Comparison of ENCODE assay signal across 18 mouse cellular contexts in the genomic region with DNA sequence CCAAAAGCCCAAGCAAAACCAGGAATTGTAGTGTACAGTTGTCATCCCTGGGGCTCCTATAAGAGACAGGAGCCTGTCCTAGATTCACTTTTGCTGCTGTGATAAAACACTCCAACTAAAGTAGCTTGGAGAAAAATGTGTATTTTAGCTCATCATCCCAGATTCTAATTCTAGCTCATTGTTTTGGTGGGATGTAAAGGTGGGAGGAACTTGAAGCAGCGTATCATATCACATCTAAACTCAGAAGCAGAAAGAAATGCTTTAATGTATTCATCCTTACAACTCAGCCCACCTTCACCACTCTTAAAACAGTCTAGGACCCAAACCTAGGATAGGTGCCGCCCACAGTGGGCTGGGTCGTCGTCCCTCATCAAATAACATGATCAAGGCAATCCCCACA. TPM values are rescaled to one million over a fixed set of nuclear protein-coding genes. Genes with fewer than 3 reads are reported as not detected.
"Had no signal": no experiment of that assay in that cellular context is flagged by ENCODE, and none has a peak within 500 bp of the region (broad histone marks: within the 10 kb centered on the region; RNA-seq: fewer than 3 reads in every experiment).

No protein-coding gene starts in this region.

- DNase-seq: lung, adult 18-20 months; lung, embryonic 14.5 days; lung, postnatal 14 days; lung, postnatal 36 days; right cerebral cortex, postnatal 14 days; thymus, adult 18-20 months; thymus, postnatal 14 days; thymus, postnatal 36 days had no signal

- H3K36me3 ChIP-seq: midbrain, embryonic 13.5 days; midbrain, embryonic 15.5 days; neural tube, embryonic 12.5 days; stomach, embryonic 15.5 days had no signal

- H3K9me3 ChIP-seq: midbrain, embryonic 13.5 days; midbrain, embryonic 15.5 days; neural tube, embryonic 12.5 days; stomach, embryonic 15.5 days had no signal

- H3K4me3 ChIP-seq: megakaryocyte, embryonic 14.5 days; midbrain, embryonic 13.5 days; midbrain, embryonic 15.5 days; neural tube, embryonic 12.5 days; stomach, embryonic 15.5 days had no signal

- H3K4me1 ChIP-seq: megakaryocyte, embryonic 14.5 days; stomach, embryonic 15.5 days had no signal

- ATAC-seq: midbrain, embryonic 13.5 days; midbrain, embryonic 15.5 days had no signal

- H3K27ac ChIP-seq: macrophage; midbrain, embryonic 13.5 days; midbrain, embryonic 15.5 days; neural tube, embryonic 12.5 days; stomach, embryonic 15.5 days; stomach, postnatal 0 days had no signal

- H3K27me3 ChIP-seq: megakaryocyte, embryonic 14.5 days had no signal

RNA-seq across cellular contexts. Expression of a gene that starts 40.2 kb away (rescaled TPM):
- total RNA-seq: megakaryocyte progenitor cell, adult 5-6 weeks; monocyte, adult 5-6 weeks; neutrophil, adult 5-6 weeks had no signal
